Mouse (Mus musculus): ENCODE measurements around the gene Rasl10a. TPM values are rescaled to one million over a fixed set of nuclear protein-coding genes. Genes with fewer than 3 reads are reported as not detected.

Rasl10a gene
- polyA plus RNA-seq, 1 experiment from 2014 or later: 0.25 TPM

- Histone ChIP-seq H3K4me2 (no peak overlapping the region), H3K36me3 (replicated peaks) (no peaks in the 10 kb centered on the region), H3K9ac (no peak overlapping the region), H3K27ac (replicated peaks) (no peak overlapping the region), H3K27me3 (peaks cover 60% of the 10 kb centered on the region), H3K9me3 (replicated peaks) (no peaks in the 10 kb centered on the region), H3K4me1 (replicated peaks) (peaks cover 16% of the 10 kb centered on the region), H3K4me3 (replicated peaks) (no peak overlapping the region)
- ATAC-seq (ENCODE audit: insufficient read depth): no peak
- 71% methylated on average over 14 of the region's 14 CpGs for WGBS (ENCODE audit: insufficient replicate concordance)
Measured at GRCm38 (mm10) chr11:5054151-5054550, 3.8 kb upstream of the Rasl10a start.

DNA sequence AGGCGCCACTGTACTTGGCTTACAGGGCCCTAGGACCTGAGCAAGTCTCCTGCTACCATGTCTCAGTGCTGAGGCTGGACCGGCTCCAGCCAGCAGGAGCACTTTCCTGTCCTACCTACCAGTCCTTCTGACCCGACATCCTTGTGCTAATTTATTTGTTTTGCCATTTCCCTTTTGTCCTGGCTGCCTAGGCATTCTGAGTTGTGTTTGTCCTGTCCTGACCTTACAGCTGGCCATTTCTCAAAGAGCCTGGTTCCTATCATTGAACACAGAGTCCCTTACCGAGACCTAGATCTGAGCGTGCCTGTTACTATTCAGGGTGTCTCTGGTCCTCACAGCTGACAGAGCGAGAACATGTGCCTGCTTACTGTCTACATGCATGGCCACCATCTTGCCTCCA lies 3.1 kb upstream of the Rasl10a start:
- Histone ChIP-seq H3K4me1 (replicated peaks) (peaks cover 22% of the 10 kb centered on the region), H3K27me3 (peaks cover 63% of the 10 kb centered on the region), H3K27ac (replicated peaks) (no peak overlapping the region), H3K9ac (no peak overlapping the region), H3K4me3 (replicated peaks) (no peak overlapping the region), H3K9me3 (replicated peaks) (no peaks in the 10 kb centered on the region), H3K36me3 (replicated peaks) (no peaks in the 10 kb centered on the region), H3K4me2 (no peak overlapping the region)
- WGBS (ENCODE audit: insufficient replicate concordance): 68% methylated on average over 6 of the region's 6 CpGs
- no peak for ATAC-seq (ENCODE audit: insufficient read depth)

DNA sequence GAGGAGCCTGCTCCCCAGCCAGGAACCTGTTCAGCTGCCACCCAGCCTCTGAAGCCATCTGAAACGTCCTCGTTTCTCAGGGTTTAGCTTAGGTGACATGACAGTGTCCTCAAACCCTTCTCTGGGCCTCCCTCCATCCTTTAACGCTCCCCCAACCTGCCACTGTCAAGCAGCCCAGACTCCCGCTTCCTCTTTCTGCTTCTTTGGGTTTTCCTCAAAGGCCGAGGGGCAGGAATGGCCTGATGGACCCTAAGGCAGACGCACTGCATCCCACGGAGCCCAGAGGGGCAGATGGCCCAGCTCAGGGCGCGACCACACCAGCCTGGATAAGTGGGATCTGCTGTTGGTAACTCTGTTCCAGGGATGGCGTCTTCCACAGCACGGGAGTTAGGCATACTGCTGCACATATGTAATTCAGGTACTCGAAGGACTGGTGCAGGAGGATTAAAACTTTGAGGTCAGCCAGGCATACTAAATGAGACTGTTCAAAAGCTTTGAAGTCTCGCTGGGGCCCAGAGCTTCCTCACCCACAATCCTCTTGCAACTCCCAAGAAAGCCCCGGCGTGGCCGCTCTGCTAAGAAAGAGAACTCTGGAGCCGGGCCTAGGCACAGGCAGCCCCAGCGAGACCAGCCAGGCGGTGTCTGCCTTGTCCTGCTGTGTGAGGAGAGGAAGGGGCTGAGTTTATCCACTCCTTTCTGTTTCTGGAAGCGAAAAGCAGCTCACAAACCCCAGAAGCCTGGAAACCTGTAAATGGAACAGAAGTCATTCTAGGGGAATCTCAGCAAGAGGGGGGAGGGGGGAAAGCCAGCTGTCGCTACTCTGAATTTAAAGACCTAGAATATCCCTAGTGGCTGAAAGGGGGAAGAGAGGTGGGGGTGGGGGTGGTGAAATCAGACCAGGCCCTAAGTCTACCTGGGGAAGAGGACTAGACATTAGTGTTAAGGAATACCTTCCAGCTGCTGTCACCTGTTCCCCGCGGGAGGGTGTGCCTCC lies 1.7 kb upstream of the Rasl10a start:
- Histone ChIP-seq H3K27ac (replicated peaks) (no peak overlapping the region), H3K4me1 (replicated peaks) (peaks cover 26% of the 10 kb centered on the region), H3K27me3 (peaks cover 66% of the 10 kb centered on the region), H3K9me3 (replicated peaks) (no peaks in the 10 kb centered on the region), H3K4me3 (replicated peaks) (no peak overlapping the region), H3K9ac (no peak overlapping the region), H3K36me3 (replicated peaks) (no peaks in the 10 kb centered on the region), H3K4me2 (no peak overlapping the region)
- no peak for ATAC-seq (ENCODE audit: insufficient read depth)
- WGBS (ENCODE audit: insufficient replicate concordance): 45% methylated on average over 23 of the region's 23 CpGs

- no peak overlapping the region for H3K9ac ChIP-seq
- H3K4me3 ChIP-seq (replicated peaks): no peak overlapping the region
- H3K4me1 ChIP-seq (replicated peaks): peaks cover 34% of the 10 kb centered on the region
- WGBS (ENCODE audit: insufficient replicate concordance): 59% methylated on average over 8 of the region's 8 CpGs
- no peak overlapping the region for H3K4me2 ChIP-seq
- ATAC-seq (ENCODE audit: insufficient read depth): no peak
- H3K9me3 ChIP-seq (replicated peaks): no peaks in the 10 kb centered on the region
- no peaks in the 10 kb centered on the region for H3K36me3 ChIP-seq (replicated peaks)
- peaks cover 74% of the 10 kb centered on the region for H3K27me3 ChIP-seq
- H3K27ac ChIP-seq (replicated peaks): no peak overlapping the region
Measured at GRCm38 (mm10) chr11:5057064-5057463, 864 bp upstream of the Rasl10a start.

- Histone ChIP-seq H3K4me3 (replicated peaks) (peak overlapping the region; percentile 50), H3K9me3 (replicated peaks) (no peaks in the 10 kb centered on the region), H3K27ac (replicated peaks) (no peak overlapping the region), H3K27me3 (peaks cover 78% of the 10 kb centered on the region), H3K36me3 (replicated peaks) (no peaks in the 10 kb centered on the region), H3K9ac (no peak overlapping the region), H3K4me2 (peak overlapping the region; percentile 70), H3K4me1 (replicated peaks) (peaks cover 38% of the 10 kb centered on the region)
- no peak for ATAC-seq (ENCODE audit: insufficient read depth)
- 18% methylated on average over 8 of the region's 8 CpGs for WGBS (ENCODE audit: insufficient replicate concordance)
Measured at GRCm38 (mm10) chr11:5057541-5057855, 430 bp upstream of the Rasl10a start.

DNA sequence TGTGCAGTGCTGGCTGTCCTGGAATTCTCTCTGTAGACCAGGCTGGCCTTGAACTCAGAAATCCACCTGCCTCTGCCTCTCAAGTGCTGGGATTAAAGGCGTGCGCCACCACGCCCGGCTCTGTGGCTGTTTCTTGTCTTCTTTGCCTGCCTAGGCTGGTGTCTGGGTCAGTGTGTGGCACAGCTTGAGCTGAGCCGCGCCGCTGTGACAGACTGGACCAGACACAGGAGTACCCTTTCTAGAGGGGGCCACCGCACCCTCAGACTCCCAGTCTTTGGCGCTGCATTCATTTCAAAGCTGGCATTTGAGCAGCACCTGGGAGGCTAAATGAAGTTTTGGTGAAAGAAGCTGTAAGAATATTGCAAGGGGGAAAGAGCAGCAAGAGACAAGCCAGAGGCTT lies 855 bp downstream of the Rasl10a start:
- peaks cover 91% of the 10 kb centered on the region for H3K27me3 ChIP-seq
- no peak overlapping the region for H3K27ac ChIP-seq (replicated peaks)

DNA sequence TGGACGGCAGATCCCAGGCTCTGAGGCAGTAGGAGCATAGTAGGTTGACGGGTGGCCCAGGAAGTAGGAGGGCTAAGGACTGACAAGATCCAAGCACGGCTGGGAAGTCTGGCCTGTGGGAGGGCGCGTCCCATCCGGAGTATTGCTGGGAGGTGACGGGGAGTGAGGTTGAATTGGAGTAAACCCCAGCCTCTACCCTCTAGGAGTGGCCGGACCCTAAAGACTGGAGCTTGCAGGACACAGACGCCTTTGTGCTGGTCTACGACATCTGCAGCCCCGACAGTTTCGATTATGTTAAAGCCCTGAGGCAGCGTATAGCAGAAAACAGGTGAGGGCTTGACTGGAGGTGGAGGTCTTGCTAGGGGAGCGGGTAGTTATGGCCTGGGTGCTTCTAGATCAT lies 1.3 kb downstream of the Rasl10a start:
- Histone ChIP-seq H3K36me3 (replicated peaks) (no peaks in the 10 kb centered on the region), H3K9me3 (replicated peaks) (no peaks in the 10 kb centered on the region), H3K9ac (no peak overlapping the region), H3K27me3 (peaks cover 96% of the 10 kb centered on the region), H3K4me1 (replicated peaks) (peaks cover 52% of the 10 kb centered on the region), H3K4me2 (no peak overlapping the region), H3K27ac (replicated peaks) (no peak overlapping the region), H3K4me3 (replicated peaks) (no peak overlapping the region)
- 26% methylated on average over 14 of the region's 14 CpGs for WGBS (ENCODE audit: insufficient replicate concordance)
- no peak for ATAC-seq (ENCODE audit: insufficient read depth)

More for the DNA sequence above, 855 bp downstream of the Rasl10a start:
- H3K4me1 ChIP-seq (replicated peaks): peaks cover 48% of the 10 kb centered on the region
- no peak overlapping the region for H3K4me3 ChIP-seq (replicated peaks)
- 23% methylated on average over 9 of the region's 9 CpGs for WGBS (ENCODE audit: insufficient replicate concordance)
- H3K4me2 ChIP-seq: no peak overlapping the region
- no peaks in the 10 kb centered on the region for H3K36me3 ChIP-seq (replicated peaks)
- H3K9me3 ChIP-seq (replicated peaks): no peaks in the 10 kb centered on the region
- H3K9ac ChIP-seq: no peak overlapping the region
- ATAC-seq (ENCODE audit: insufficient read depth): no peak

DNA sequence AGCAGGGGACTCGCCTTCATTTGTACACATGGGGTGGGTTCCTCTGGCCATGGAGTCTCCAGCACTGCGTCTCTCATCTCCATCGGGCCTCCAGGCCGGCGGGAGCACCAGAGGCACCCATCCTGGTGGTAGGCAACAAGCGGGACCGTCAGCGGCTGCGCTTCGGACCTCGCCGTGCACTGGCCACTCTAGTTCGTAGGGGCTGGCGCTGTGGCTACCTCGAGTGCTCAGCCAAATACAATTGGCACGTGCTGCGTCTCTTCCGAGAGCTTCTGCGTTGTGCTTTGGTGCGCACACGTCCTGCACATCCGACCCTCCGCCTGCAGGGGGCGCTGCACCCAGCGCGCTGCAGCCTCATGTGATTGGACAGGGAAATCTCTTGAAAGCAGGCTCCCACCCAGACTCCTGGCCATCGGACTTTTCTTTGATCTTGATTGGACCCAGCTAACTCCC lies 1.8 kb downstream of the Rasl10a start:
- 10% methylated on average over 27 of the region's 27 CpGs for WGBS (ENCODE audit: insufficient replicate concordance)
- no peaks in the 10 kb centered on the region for H3K36me3 ChIP-seq (replicated peaks)
- no peak overlapping the region for H3K4me2 ChIP-seq
- no peak overlapping the region for H3K4me3 ChIP-seq (replicated peaks)
- ATAC-seq (ENCODE audit: insufficient read depth): no peak
- H3K27me3 ChIP-seq: peaks cover 100% of the 10 kb centered on the region
- H3K9ac ChIP-seq: no peak overlapping the region
- no peak overlapping the region for H3K27ac ChIP-seq (replicated peaks)
- H3K4me1 ChIP-seq (replicated peaks): peaks cover 57% of the 10 kb centered on the region
- no peaks in the 10 kb centered on the region for H3K9me3 ChIP-seq (replicated peaks)

GRCm38 (mm10) chr11:5060756-5061412 lies 3.0 kb downstream of the Rasl10a start:
- peaks cover 92% of the 10 kb centered on the region for H3K27me3 ChIP-seq
- H3K9me3 ChIP-seq (replicated peaks): no peaks in the 10 kb centered on the region
- ATAC-seq (ENCODE audit: insufficient read depth): no peak
- peak overlapping the region; percentile 71 for H3K4me2 ChIP-seq
- no peaks in the 10 kb centered on the region for H3K36me3 ChIP-seq (replicated peaks)
- H3K9ac ChIP-seq: no peak overlapping the region
- H3K4me3 ChIP-seq (replicated peaks): peak overlapping the region; percentile 47
- WGBS (ENCODE audit: insufficient replicate concordance): 57% methylated on average over 28 of the region's 28 CpGs
- no peak overlapping the region for H3K27ac ChIP-seq (replicated peaks)
- peaks cover 68% of the 10 kb centered on the region for H3K4me1 ChIP-seq (replicated peaks)

DNA sequence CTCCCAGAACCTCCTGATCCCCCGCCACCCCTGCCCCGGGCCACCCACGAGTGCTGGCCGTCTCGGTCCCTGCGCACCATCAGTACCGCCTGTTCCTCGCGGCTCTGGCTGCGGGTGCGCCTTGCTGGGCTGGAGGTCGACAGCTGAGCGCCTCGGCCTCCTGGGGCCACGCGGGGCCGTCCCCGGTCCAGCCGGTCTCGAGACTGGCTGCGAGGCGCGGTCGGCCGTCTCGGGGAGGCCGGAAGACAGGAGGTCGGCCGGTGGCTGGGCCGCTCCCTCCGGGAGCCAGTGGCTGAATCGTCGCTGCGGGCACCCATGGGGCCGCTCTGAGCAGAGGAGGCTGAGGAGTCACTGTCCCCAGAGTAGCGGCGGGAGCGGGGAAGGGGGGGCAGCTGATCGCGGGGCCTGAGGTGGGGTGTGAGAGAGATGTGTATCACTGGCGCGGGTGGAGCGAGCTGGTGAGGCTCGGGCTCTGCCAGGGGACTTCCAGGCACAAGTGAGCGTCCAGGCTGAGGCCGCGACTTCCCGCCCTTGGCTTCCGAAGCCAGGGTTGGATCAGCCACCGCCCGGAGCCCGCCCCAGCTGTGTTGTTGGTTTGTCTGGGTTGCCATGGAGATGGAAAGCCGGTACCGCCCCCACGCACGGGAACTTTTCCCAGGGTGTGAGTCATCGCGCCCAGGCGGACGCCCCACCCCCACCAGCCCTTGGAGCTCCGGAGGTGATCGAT lies 3.6 kb downstream of the Rasl10a start:
- ATAC-seq (ENCODE audit: insufficient read depth): peak; percentile 29; the same call in 1 of the 2 replicates
- Histone ChIP-seq H3K4me2 (peak overlapping the region; percentile 71), H3K4me1 (replicated peaks) (peaks cover 68% of the 10 kb centered on the region), H3K36me3 (replicated peaks) (no peaks in the 10 kb centered on the region), H3K27me3 (peaks cover 85% of the 10 kb centered on the region), H3K4me3 (replicated peaks) (peak overlapping the region; percentile 47), H3K27ac (replicated peaks) (no peak overlapping the region), H3K9ac (peak overlapping the region; percentile 8; the same call in 1 of the 2 replicates), H3K9me3 (replicated peaks) (no peaks in the 10 kb centered on the region)
- 4% methylated on average over 62 of the region's 62 CpGs for WGBS (ENCODE audit: insufficient replicate concordance)

- ATAC-seq (ENCODE audit: insufficient read depth): no peak
- peaks cover 78% of the 10 kb centered on the region for H3K27me3 ChIP-seq
Measured at GRCm38 (mm10) chr11:5062326-5062725, 4.4 kb downstream of the Rasl10a start.

More at GRCm38 (mm10) chr11:5062326-5062725, 4.4 kb downstream of the Rasl10a start:
- WGBS (ENCODE audit: insufficient replicate concordance): 31% methylated on average over 13 of the region's 13 CpGs
- Histone ChIP-seq H3K4me3 (replicated peaks) (peak overlapping the region; percentile 47), H3K27ac (replicated peaks) (no peak overlapping the region), H3K36me3 (replicated peaks) (0 out of 2 replicates have a peak, but pooled peaks cover 4% of the 10 kb centered on the region), H3K9me3 (replicated peaks) (no peaks in the 10 kb centered on the region), H3K4me1 (replicated peaks) (peaks cover 72% of the 10 kb centered on the region), H3K4me2 (peak overlapping the region; percentile 71), H3K9ac (no peak overlapping the region)

Data from liver, embryonic 15.5 days (tissue).